Mouse (Mus musculus): ENCODE data around the gene Mcrip2.

DNA sequence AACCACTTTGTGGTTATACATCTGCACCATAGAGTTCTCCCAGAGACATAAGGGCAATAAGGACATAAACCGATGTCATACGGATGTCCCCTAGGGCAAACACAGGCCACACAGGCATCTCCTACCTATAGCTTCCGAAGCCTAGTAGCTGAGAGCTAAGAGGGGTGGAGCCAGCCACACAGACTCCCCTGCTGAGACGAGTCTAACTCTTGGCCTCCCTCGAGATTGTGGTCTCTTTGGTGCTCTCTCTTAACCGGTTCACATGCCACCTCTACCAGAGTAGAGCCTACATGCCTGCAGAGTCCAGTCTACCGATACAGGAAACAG lies 1.1 kb downstream of the Mcrip2 start:
- TF ChIP-seq CTCF (IDR thresholded peaks at IDR 0.05; ENCODE audit: control insufficient read depth, insufficient read depth, insufficient replicate concordance, low read depth, low read length) = no peak
- TF ChIP-seq POLR2A (IDR thresholded peaks at IDR 0.05; ENCODE audit: control insufficient read depth, low read depth, low read length) = no peak
